Mouse (Mus musculus) WW6 (cell line): Measurements from ENCODE around the gene Mmp14.

Experiments
- DNase-seq: peaks from one replicate; pipeline ENCODE4 v3.0.0-alpha.2; 2013; ENCODE audit warnings: low read depth, low spot score

Mmp14 gene

GRCm38 (mm10) chr14:54413877-54414700, 17.3 kb upstream of the Mmp14 start:
- no peak for DNase-seq

- no peak for DNase-seq
Measured at GRCm38 (mm10) chr14:54415241-54416020, 16.0 kb upstream of the Mmp14 start.

- no peak for DNase-seq
Measured at GRCm38 (mm10) chr14:54416229-54416775, 15.1 kb upstream of the Mmp14 start.

GRCm38 (mm10) chr14:54416830-54417229, 14.6 kb upstream of the Mmp14 start:
- no peak for DNase-seq

- no peak for DNase-seq
Measured at GRCm38 (mm10) chr14:54417623-54418081, 13.8 kb upstream of the Mmp14 start, which contains the start of gene Slc7a7. TSS of gene Slc7a7 (minus strand) at chr14:54417780.

- no peak for DNase-seq
Measured at GRCm38 (mm10) chr14:54421014-54421413, 10.4 kb upstream of the Mmp14 start.

- no peak for DNase-seq
Measured at GRCm38 (mm10) chr14:54423406-54423805, 8.0 kb upstream of the Mmp14 start.

GRCm38 (mm10) chr14:54424634-54425033, 6.8 kb upstream of the Mmp14 start:
- DNase-seq: no peak

- DNase-seq: no peak
Measured at GRCm38 (mm10) chr14:54425540-54425939, 5.9 kb upstream of the Mmp14 start.

- no peak for DNase-seq
Measured at GRCm38 (mm10) chr14:54426003-54426688, 5.3 kb upstream of the Mmp14 start.

- peak; percentile 67 for DNase-seq
Measured at GRCm38 (mm10) chr14:54426689-54427398, 4.6 kb upstream of the Mmp14 start, which contains the start of gene Mrpl52. TSS of gene Mrpl52 (plus strand) at chr14:54426909.

GRCm38 (mm10) chr14:54427696-54428095, 3.7 kb upstream of the Mmp14 start:
- no peak for DNase-seq

- no peak for DNase-seq
Measured at GRCm38 (mm10) chr14:54428421-54428820, 3.0 kb upstream of the Mmp14 start.

GRCm38 (mm10) chr14:54429332-54430093, 1.9 kb upstream of the Mmp14 start:
- no peak for DNase-seq

- no peak for DNase-seq
Measured at GRCm38 (mm10) chr14:54430406-54431145, 836 bp upstream of the Mmp14 start.

GRCm38 (mm10) chr14:54432078-54432836, 845 bp downstream of the Mmp14 start:
- DNase-seq: no peak

GRCm38 (mm10) chr14:54432837-54433830, 1.7 kb downstream of the Mmp14 start:
- no peak for DNase-seq
